Mouse (Mus musculus) inflammation-experienced regulatory T-cells, adult 6 months (primary cell): ENCODE data around the gene Dnajc15. TPM values are rescaled to one million over a fixed set of nuclear protein-coding genes. Genes with fewer than 3 reads are reported as not detected.
A peak's percentile ranks its signal among the peaks of the same experiment; 100 is the strongest.
"Not testable (repeated sequence)": the region's sequence is repeated elsewhere in the genome, so short reads cannot be mapped to it uniquely, and the experiment has no call there.

ENCODE experiments used
- ATAC-seq: one replicate; pipeline ENCODE4 v1.8.0; 2017
- polyA plus RNA-seq, 3 experiments: library from polyadenylated mRNA; unstranded; fragments of 100-300 nt; shearing (Covaris generic); gene quantifications; one replicate each; pipeline ENCODE4 v1.2.1; 2017

The Dnajc15 gene
- polyA plus RNA-seq: 100 to 1,000 TPM in 2 of 3 experiments, 10 to 100 TPM in 1; 89.4 to 175 (median 126) TPM

- peak; percentile 61 for ATAC-seq
Measured at GRCm38 (mm10) chr14:77874304-77875241, at the start of gene Dnajc15. Gene Dnajc15, minus strand, starts transcription at chr14:77875125.

GRCm38 (mm10) chr14:77923076-77923865 lies 48.3 kb upstream of the Dnajc15 start:
- ATAC-seq: no peak

GRCm38 (mm10) chr14:77921641-77922040 lies 46.7 kb upstream of the Dnajc15 start:
- ATAC-seq: no peak

- no peak for ATAC-seq
Measured at GRCm38 (mm10) chr14:77915776-77916175, 40.9 kb upstream of the Dnajc15 start.

- ATAC-seq: no peak
Measured at GRCm38 (mm10) chr14:77906586-77906985, 31.7 kb upstream of the Dnajc15 start.

- peak; percentile 22 for ATAC-seq
Measured at GRCm38 (mm10) chr14:77905466-77905865, 30.5 kb upstream of the Dnajc15 start.

- ATAC-seq: peak; percentile 87
Measured at GRCm38 (mm10) chr14:77904171-77904762, 29.3 kb upstream of the Dnajc15 start, which contains the start of gene Epsti1. Gene Epsti1, plus strand, starts transcription at chr14:77904239.

- ATAC-seq: no peak
Measured at GRCm38 (mm10) chr14:77902541-77902940, 27.6 kb upstream of the Dnajc15 start.

- ATAC-seq: no peak
Measured at GRCm38 (mm10) chr14:77895951-77896350, 21.0 kb upstream of the Dnajc15 start.

- no peak for ATAC-seq
Measured at GRCm38 (mm10) chr14:77889911-77890310, 15.0 kb upstream of the Dnajc15 start.

- ATAC-seq: no peak
Measured at GRCm38 (mm10) chr14:77886941-77887340, 12.0 kb upstream of the Dnajc15 start.

- ATAC-seq: no peak
Measured at GRCm38 (mm10) chr14:77886376-77886775, 11.5 kb upstream of the Dnajc15 start.

- no peak for ATAC-seq
Measured at GRCm38 (mm10) chr14:77882669-77883068, 7.7 kb upstream of the Dnajc15 start.

- no peak for ATAC-seq
Measured at GRCm38 (mm10) chr14:77881998-77882397, 7.1 kb upstream of the Dnajc15 start.

- ATAC-seq: not testable (repeated sequence)
Measured at GRCm38 (mm10) chr14:77877876-77878275, 3.0 kb upstream of the Dnajc15 start.

GRCm38 (mm10) chr14:77876199-77876598 lies 1.3 kb upstream of the Dnajc15 start:
- ATAC-seq: no peak

GRCm38 (mm10) chr14:77871380-77871975 lies 3.4 kb downstream of the Dnajc15 start:
- peak; percentile 59 for ATAC-seq

GRCm38 (mm10) chr14:77870926-77871325 lies 4.0 kb downstream of the Dnajc15 start:
- ATAC-seq: peak; percentile 70

- ATAC-seq: no peak
Measured at GRCm38 (mm10) chr14:77867601-77868000, 7.3 kb downstream of the Dnajc15 start.

- no peak for ATAC-seq
Measured at GRCm38 (mm10) chr14:77864510-77864909, 10.4 kb downstream of the Dnajc15 start.

- ATAC-seq: no peak
Measured at GRCm38 (mm10) chr14:77864051-77864450, 10.9 kb downstream of the Dnajc15 start.

GRCm38 (mm10) chr14:77860841-77861560 lies 13.9 kb downstream of the Dnajc15 start:
- peak; percentile 62 for ATAC-seq
